Comparison of ENCODE assay signal across 8 mouse cellular contexts in genomic region chr2:90580236-90581005, GRCm38 (mm10). TPM values are rescaled to one million over a fixed set of nuclear protein-coding genes. Genes with fewer than 3 reads are reported as not detected.
DNase-seq lines count a peak whose midpoint lies in the region; ATAC-seq lines count a peak whose summit lies in the region.

Ptprj (minus strand) TSS chr2:90580647.

- H3K9ac ChIP-seq in embryonic facial prominence, embryonic 15.5 days = peak within 1 kb of the TSS; percentile 71
- peak within 1 kb of the TSS; percentile 97 for H3K9ac ChIP-seq in midbrain, embryonic 16.5 days (ENCODE audit: low read depth, low read length)

- H3K27ac ChIP-seq in embryonic facial prominence, embryonic 15.5 days (replicated peaks) = peak within 1 kb of the TSS; percentile 83
- H3K27ac ChIP-seq in heart, embryonic 10.5 days = peak within 1 kb of the TSS; percentile 95
- H3K27ac ChIP-seq in midbrain, embryonic 16.5 days (ENCODE audit: low read length) = peak within 1 kb of the TSS; percentile 89

- H3K36me3 ChIP-seq in embryonic facial prominence, embryonic 15.5 days = no peaks in the 10 kb centered on the region
- H3K36me3 ChIP-seq in heart, embryonic 10.5 days = no peaks in the 10 kb centered on the region
- no peaks in the 10 kb centered on the region for H3K36me3 ChIP-seq in midbrain, embryonic 16.5 days (ENCODE audit: control insufficient read depth, insufficient read depth, low read length)

- ATAC-seq in embryonic facial prominence, embryonic 15.5 days (ENCODE audit: insufficient number of reproducible peaks, low FRiP score, low TSS enrichment, low read depth) = peak; percentile 88
- ATAC-seq in midbrain, embryonic 16.5 days = peak; percentile 89

- peaks cover 4% of the 10 kb centered on the region; the same call in 1 of the 2 replicates for H3K27me3 ChIP-seq in embryonic facial prominence, embryonic 15.5 days
- H3K27me3 ChIP-seq in heart, embryonic 10.5 days (ENCODE audit: insufficient read depth, poor library complexity, severe bottlenecking) = peaks cover 15% of the 10 kb centered on the region; the same call in 1 of the 2 replicates
- H3K27me3 ChIP-seq in midbrain, embryonic 16.5 days (ENCODE audit: control insufficient read depth, insufficient read depth, low read depth, low read length) = no peaks in the 10 kb centered on the region

- under 1% methylated on average over 84 of the region's 100 CpGs for WGBS in embryonic facial prominence, embryonic 15.5 days
- under 1% methylated on average over 80 of the region's 100 CpGs for WGBS in heart, embryonic 10.5 days
- under 1% methylated on average over 58 of the region's 100 CpGs for WGBS in midbrain, embryonic 16.5 days

- H3K4me1 ChIP-seq in embryonic facial prominence, embryonic 15.5 days = peaks cover 14% of the 10 kb centered on the region; the same call in 1 of the 2 replicates
- H3K4me1 ChIP-seq in heart, embryonic 10.5 days = peaks cover 16% of the 10 kb centered on the region
- H3K4me1 ChIP-seq in midbrain, embryonic 16.5 days (ENCODE audit: control insufficient read depth, insufficient read depth, low read length) = peaks cover 10% of the 10 kb centered on the region

- peak within 1 kb of the TSS; percentile 76 for H3K4me3 ChIP-seq in embryonic facial prominence, embryonic 15.5 days (replicated peaks)
- peak within 1 kb of the TSS; percentile 77 for H3K4me3 ChIP-seq in heart, embryonic 10.5 days
- peak within 1 kb of the TSS; percentile 95 for H3K4me3 ChIP-seq in midbrain, embryonic 16.5 days (ENCODE audit: low read depth, low read length)

- no peaks in the 10 kb centered on the region for H3K9me3 ChIP-seq in embryonic facial prominence, embryonic 15.5 days (replicated peaks)
- H3K9me3 ChIP-seq in heart, embryonic 10.5 days = no peaks in the 10 kb centered on the region
- H3K9me3 ChIP-seq in midbrain, embryonic 16.5 days (replicated peaks; ENCODE audit: control insufficient read depth, low read length, poor library complexity, severe bottlenecking) = no peaks in the 10 kb centered on the region

- H3K4me2 ChIP-seq in embryonic facial prominence, embryonic 15.5 days (replicated peaks) = peak within 1 kb of the TSS; percentile 98
- H3K4me2 ChIP-seq in midbrain, embryonic 16.5 days (ENCODE audit: low read length) = peak within 1 kb of the TSS; percentile 83

- DNase-seq in A20 (ENCODE audit: low read depth, low spot score) (peak; percentile 73), liver (peak; percentile 79)
- DNase-seq in adrenal gland, postnatal 4 days (ENCODE audit: low spot score in 2 of 2) = peak; percentile 31 to 40
- DNase-seq in heart, embryonic 10.5 days (ENCODE audit: low spot score) = peak; percentile 85
- DNase-seq in kidney, adult 9 months = peak; percentile 73
- peak; percentile 67 to 68 for DNase-seq in spleen, postnatal 14 days (ENCODE audit: low spot score in 2 of 2)

RNA-seq across cellular contexts. Expression of gene Ptprj, which starts in this region (rescaled TPM):
- 10 to 100 TPM; 31.3 to 32.4 TPM for total RNA-seq in adrenal gland, postnatal 4 days (2021)
- polyA plus RNA-seq in embryonic facial prominence, embryonic 15.5 days (2015; fragmentation: Nextera tagmentation; extraction: Ambion mirVana) = 2.7 and 2.8 TPM in 2 replicates
- 1.1 and 2.4 TPM in 2 replicates for polyA plus RNA-seq in heart, embryonic 10.5 days (2016; fragmentation: Nextera tagmentation; extraction: Ambion mirVana)
- 5.4 and 5.9 TPM in 2 replicates for polyA plus RNA-seq in midbrain, embryonic 16.5 days (2015; fragmentation: Nextera tagmentation; extraction: Ambion mirVana)

Comparison
In these comparisons a context has a peak if more than half of its experiments do, and no peak if none do; other contexts are left out.
1. Peak in every context shown above with its lines: DNase-seq, ATAC-seq, H3K4me3 ChIP-seq and H3K27ac ChIP-seq.